Mouse (Mus musculus) midbrain, embryonic 14.5 days (tissue): ENCODE results near the gene Prss22. TPM values are rescaled to one million over a fixed set of nuclear protein-coding genes. Genes with fewer than 3 reads are reported as not detected.

Source experiments
- ATAC-seq: fragments of 200-750 bp; cut with Nextera tagmentation; 2 replicates; pipeline ENCODE4 v1.8.0; 2017; ENCODE audit warnings: moderate number of reproducible peaks, moderate library complexity; ENCODE audit not compliant: low FRiP score, low TSS enrichment
- DNase-seq: peaks from one replicate; pipeline ENCODE4 v3.0.0-alpha.2; 2015
- H3K27ac ChIP-seq: fragments of 300-500 bp; sonication (generic); replicated peaks from 2 replicates; pipeline ENCODE4 v1.5.1; 2014; ENCODE audit warnings: mild to moderate bottlenecking, low read depth, low read length, moderate library complexity
- H3K27me3 ChIP-seq: fragments of 300-500 bp; sonication (generic); 2 replicates; pipeline ENCODE4 v1.6.1; 2014; ENCODE audit warnings: low read length, control low read depth, mixed read lengths; ENCODE audit not compliant: control insufficient read depth, insufficient read depth
- H3K36me3 ChIP-seq: fragments of 300-500 bp; sonication (generic); 2 replicates; pipeline ENCODE4 v1.6.1; 2014; ENCODE audit warnings: low read length, control low read depth; ENCODE audit not compliant: control insufficient read depth, insufficient read depth
- H3K4me1 ChIP-seq: fragments of 300-500 bp; sonication (generic); 2 replicates; pipeline ENCODE4 v1.6.1; 2014; ENCODE audit warnings: mild to moderate bottlenecking, antibody characterized with exemption, low read length, control low read depth; ENCODE audit not compliant: control insufficient read depth, insufficient read depth
- H3K4me2 ChIP-seq: fragments of 300-500 bp; sonication (generic); 2 replicates; pipeline ENCODE4 v1.6.1; 2014; ENCODE audit warnings: mild to moderate bottlenecking, low read length, moderate library complexity
- H3K4me3 ChIP-seq: fragments of 300-500 bp; sonication (generic); replicated peaks from 2 replicates; pipeline ENCODE4 v1.5.1; 2014; ENCODE audit warnings: low read depth, low read length
- H3K9ac ChIP-seq: fragments of 300-500 bp; sonication (generic); replicated peaks from 2 replicates; pipeline ENCODE4 v1.6.1; 2014; ENCODE audit warnings: mild to moderate bottlenecking, low read length, moderate library complexity
- H3K9me3 ChIP-seq: fragments of 300-500 bp; sonication (generic); 2 replicates; pipeline ENCODE4 v1.6.1; 2016; ENCODE audit warnings: low read length, control low read depth, mixed read lengths; ENCODE audit not compliant: control insufficient read depth
- WGBS: fragments of 180-500 bp; shearing (Covaris S2); extraction: QIAGEN DNeasy Blood & Tissue Kit; methylation state at CpG from one replicate; pipeline ENCODE4 v1.1.7; 2014; 5-methylcytosine and 5-hydroxymethylcytosine counted together
- polyA plus RNA-seq: library from polyadenylated mRNA; unstranded; fragments of >200 nt; fragmentation: Nextera tagmentation; extraction: Ambion mirVana; gene quantifications from 2 replicates; pipeline ENCODE4 v1.2.1, GENCODE M21; 2014

Gene Prss22
- polyA plus RNA-seq, 1 experiment from 2014 or later, result not detected

DNA sequence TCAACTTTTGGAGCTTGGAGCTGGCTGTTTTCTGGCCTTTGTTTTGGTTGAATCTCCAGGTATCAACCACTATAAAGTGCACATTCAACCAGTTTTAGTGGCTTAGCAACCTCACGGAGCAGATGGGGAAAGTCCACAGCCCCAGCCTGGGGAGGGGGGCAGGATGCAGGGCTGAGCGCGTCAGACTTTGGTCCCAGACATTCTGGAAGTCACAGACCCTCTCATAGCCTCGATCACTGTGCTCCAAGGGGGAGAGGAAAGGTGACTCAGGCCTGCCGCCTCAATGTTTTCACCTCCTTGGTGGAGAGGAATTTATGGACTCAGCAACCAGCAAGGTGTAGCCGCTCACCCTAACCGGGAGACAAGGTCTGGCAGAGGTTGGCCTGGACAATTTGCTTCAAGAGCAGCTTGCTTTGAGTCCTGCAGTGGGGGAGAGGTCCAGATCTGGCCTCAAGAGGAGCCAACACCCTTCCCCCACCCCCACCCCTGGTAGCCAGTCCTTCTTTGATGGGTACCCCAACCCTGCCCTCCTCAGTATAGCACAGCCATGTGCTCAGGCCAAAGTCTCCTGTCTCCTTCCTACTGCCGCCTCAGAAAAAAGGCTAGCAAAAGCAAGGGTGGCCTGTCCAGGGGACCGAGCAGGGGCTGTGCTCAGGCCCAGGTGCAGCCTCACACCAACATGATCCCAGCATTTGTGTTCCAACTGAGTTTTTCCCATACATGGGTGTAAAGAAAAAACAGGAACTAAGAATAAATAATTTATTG, 4.9 kb downstream of the Prss22 start:
- H3K4me2 ChIP-seq, result peak overlapping the region; percentile 62
- H3K4me1 ChIP-seq, result peaks cover 8% of the 10 kb centered on the region; the same call in 1 of the 2 replicates
- H3K27ac ChIP-seq, result 0 out of 2 replicates have a peak overlapping the region, but pooled peaks have one; percentile 8
- ATAC-seq (peak; percentile 72), DNase-seq (peak; percentile 4)
- H3K4me3 ChIP-seq, result peak overlapping the region; percentile 26; the same call in 1 of the 2 replicates
- no peaks in the 10 kb centered on the region for H3K27me3 ChIP-seq
- 76% methylated on average over 9 of the region's 9 CpGs for WGBS
- peak overlapping the region; percentile 23; the same call in 1 of the 2 replicates for H3K9ac ChIP-seq
- H3K36me3 ChIP-seq, result no peaks in the 10 kb centered on the region
- H3K9me3 ChIP-seq, result no peaks in the 10 kb centered on the region

DNA sequence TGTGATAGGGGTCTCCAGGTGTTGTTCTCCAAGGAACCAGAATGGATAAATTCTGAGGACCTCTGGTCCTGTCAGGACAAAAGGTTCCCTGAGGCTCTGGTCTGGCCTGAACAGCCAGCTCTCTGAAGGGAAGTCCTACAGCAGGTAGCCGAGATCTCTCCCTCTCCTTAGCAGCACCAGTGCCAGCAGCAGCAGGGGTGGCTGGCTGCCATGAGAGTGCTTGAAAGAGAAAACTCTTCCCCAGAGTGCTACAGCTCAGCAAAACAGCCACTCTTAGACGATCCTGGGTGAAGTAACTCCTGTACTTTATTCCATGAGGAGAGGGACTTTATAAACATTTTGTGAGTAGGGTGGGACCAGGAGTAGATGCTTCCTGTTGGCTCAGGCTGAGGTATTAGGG, 8.1 kb downstream of the Prss22 start:
- ATAC-seq, result no peak
- no peaks in the 10 kb centered on the region for H3K27me3 ChIP-seq
- no peaks in the 10 kb centered on the region for H3K9me3 ChIP-seq
- WGBS, result 35% methylated on average over 2 of the region's 2 CpGs
- H3K4me1 ChIP-seq, result peaks cover 8% of the 10 kb centered on the region; the same call in 1 of the 2 replicates
- H3K4me3 ChIP-seq, result no peak overlapping the region
- no peaks in the 10 kb centered on the region for H3K36me3 ChIP-seq
- no peak overlapping the region for H3K4me2 ChIP-seq
- no peak overlapping the region for H3K9ac ChIP-seq
- no peak for DNase-seq
- no peak overlapping the region for H3K27ac ChIP-seq

DNA sequence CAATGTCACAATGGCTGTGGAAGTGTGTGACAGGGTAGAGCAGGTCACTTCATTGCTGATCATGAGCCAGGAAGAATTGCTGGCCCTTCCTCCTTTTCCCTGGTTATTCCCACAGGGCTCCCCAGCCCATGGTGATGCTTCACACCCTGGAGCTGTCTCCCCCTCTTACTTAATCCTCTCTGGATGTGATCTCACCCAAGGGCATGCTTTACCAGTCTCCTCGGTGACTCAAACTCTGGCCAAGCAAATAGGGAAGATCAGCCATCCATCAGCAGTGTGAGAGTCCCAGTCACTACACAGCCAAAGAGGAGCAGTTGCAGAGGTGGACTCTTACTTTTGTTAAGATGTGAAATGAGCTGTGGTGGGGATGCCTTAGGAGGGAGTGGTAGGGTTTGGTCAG, 12.9 kb downstream of the Prss22 start:
- Histone ChIP-seq H3K4me2 (no peak overlapping the region), H3K27me3 (no peaks in the 10 kb centered on the region), H3K4me3 (no peak overlapping the region), H3K9me3 (no peaks in the 10 kb centered on the region), H3K27ac (no peak overlapping the region), H3K4me1 (no peaks in the 10 kb centered on the region), H3K9ac (no peak overlapping the region), H3K36me3 (no peaks in the 10 kb centered on the region)
- no peak for ATAC-seq
- 78% methylated on average over 1 of the region's 1 CpGs for WGBS
- DNase-seq, result no peak

DNA sequence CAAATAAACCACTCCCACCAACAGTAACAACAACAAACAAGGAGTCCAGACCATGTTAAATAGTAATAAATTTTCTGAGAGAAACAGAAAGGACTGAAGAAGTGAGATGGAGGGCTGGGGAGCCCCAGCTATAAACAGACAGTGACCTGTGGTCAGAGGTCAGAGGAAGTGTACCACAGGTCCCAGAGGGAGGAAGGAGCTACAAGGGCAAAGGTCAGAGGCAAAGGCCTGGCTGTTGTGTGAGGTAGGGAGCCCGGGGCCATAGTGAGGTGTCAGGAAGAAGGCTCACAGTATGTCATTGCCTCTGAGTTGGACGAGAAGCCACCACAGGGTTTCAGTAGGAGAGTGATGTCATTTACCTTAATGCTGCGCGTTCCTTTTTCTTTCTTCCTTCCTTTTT, 15.0 kb downstream of the Prss22 start:
- Histone ChIP-seq H3K27me3 (no peaks in the 10 kb centered on the region), H3K9ac (no peak overlapping the region), H3K4me2 (no peak overlapping the region), H3K4me1 (no peaks in the 10 kb centered on the region), H3K4me3 (no peak overlapping the region), H3K36me3 (no peaks in the 10 kb centered on the region), H3K9me3 (no peaks in the 10 kb centered on the region), H3K27ac (no peak overlapping the region)
- WGBS, result 74% methylated on average over 4 of the region's 4 CpGs
- no peak for ATAC-seq
- no peak for DNase-seq

DNA sequence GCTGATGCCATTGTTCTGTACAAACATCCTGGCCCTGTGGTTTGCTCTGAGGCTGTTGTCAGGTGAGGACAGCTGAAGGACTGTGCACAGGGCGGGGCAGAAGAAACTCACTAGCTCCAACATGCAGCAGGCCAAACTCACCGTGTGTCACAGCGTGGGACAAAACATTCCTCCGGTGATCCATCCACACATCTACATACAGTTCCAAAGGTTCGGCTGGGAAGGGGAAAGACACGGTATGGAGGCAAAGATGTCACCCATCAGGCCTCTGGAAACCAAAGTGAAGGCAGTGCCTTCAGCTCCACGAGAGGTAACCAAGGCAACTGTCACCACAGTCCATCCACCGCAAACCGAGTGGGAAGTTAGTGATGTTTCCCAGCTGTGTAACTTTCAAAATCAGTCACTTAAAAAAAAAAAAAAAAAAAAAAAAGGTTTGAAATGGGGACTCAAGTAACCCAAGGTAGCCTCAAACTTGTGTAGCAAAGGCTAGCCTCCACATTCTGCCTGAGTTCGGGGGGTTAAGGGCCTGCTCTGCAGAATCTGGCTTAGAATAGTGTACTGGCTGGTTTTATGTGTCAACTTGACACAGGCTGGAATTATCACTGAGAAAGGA, 17.5 kb downstream of the Prss22 start, which contains the start of gene Prss30:
Gene Prss30 (minus strand): TSS at position 270 of the 613 bp plus-strand sequence.
- Histone ChIP-seq H3K4me1 (no peaks in the 10 kb centered on the region), H3K4me3 (no peak within 1 kb of the TSS), H3K9me3 (no peaks in the 10 kb centered on the region), H3K4me2 (no peak within 1 kb of the TSS), H3K36me3 (no peaks in the 10 kb centered on the region), H3K27me3 (no peaks in the 10 kb centered on the region), H3K27ac (no peak within 1 kb of the TSS), H3K9ac (no peak within 1 kb of the TSS)
- DNase-seq (no peak), ATAC-seq (no peak)
- WGBS, result 84% methylated on average over 10 of the region's 10 CpGs

DNA sequence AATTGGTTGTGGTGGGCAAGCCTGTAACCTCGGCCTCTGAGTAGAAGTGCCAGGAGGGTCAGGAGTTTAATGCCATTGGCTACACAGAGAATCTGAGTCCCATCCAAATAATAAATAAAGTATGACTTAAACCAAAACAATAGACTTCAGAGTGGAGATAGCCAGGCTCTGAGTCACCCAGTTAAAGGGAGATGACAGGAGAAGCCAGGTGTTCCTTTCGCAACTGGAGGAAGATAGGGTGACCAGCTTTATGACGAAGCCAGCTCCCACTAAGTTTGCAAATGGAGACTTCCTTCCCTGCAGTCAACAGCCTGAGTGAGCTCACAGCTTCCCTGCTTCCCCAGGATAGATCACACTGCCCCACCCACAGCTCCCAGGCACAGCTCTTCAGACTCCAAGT, 18.4 kb downstream of the Prss22 start:
- Histone ChIP-seq H3K36me3 (no peaks in the 10 kb centered on the region), H3K4me3 (no peak overlapping the region), H3K9me3 (no peaks in the 10 kb centered on the region), H3K4me2 (no peak overlapping the region), H3K9ac (no peak overlapping the region), H3K27me3 (no peaks in the 10 kb centered on the region), H3K4me1 (no peaks in the 10 kb centered on the region), H3K27ac (no peak overlapping the region)
- DNase-seq (no peak), ATAC-seq (no peak)
- 80% methylated on average over 3 of the region's 3 CpGs for WGBS

DNA sequence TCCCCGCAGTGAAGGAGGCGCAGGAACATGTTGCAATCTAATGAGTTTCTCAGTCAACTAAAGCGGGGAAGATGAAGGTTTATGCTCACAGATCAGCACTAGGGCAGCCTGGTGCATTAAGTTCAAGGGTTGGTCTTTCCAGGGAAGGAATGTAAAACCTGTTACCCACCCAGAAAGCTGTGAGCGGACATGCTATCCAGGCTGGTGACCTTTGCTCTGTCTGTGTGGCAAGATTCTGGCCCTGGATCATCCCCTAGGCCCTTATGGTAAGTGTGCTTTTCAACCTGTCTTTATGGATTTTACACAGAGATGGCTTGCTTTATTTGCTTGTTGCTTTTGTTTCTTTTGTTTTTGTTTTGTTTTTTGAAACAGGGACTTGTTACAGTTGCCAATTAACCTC, 21.2 kb downstream of the Prss22 start:
- Histone ChIP-seq H3K27ac (no peak overlapping the region), H3K36me3 (no peaks in the 10 kb centered on the region), H3K4me3 (no peak overlapping the region), H3K9me3 (no peaks in the 10 kb centered on the region), H3K9ac (no peak overlapping the region), H3K4me2 (no peak overlapping the region), H3K4me1 (no peaks in the 10 kb centered on the region), H3K27me3 (no peaks in the 10 kb centered on the region)
- ATAC-seq (no peak), DNase-seq (no peak)
- 74% methylated on average over 4 of the region's 4 CpGs for WGBS

DNA sequence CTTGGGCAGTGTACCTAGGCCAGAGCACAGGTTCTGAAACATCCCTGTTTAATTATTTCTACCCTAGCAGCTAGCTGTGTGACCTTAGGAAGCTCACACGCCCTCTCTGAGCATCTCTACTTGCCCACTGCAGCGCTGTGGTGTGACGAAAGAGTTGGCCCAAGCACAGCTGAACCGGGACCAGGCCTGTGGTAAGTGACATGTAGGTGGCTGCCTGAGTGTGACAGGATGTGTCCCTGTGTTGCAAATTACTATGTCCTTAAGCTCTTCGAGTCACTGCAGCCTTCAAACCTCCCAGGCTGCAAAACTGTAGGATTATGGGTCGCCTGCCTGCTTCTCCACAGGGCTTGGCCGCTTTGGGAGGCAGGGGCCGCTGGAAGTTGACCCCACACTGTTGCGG, 26.6 kb downstream of the Prss22 start:
- Histone ChIP-seq H3K27me3 (no peaks in the 10 kb centered on the region), H3K4me1 (no peaks in the 10 kb centered on the region), H3K27ac (no peak overlapping the region), H3K9me3 (no peaks in the 10 kb centered on the region), H3K4me2 (no peak overlapping the region), H3K36me3 (no peaks in the 10 kb centered on the region), H3K4me3 (no peak overlapping the region), H3K9ac (no peak overlapping the region)
- DNase-seq (no peak), ATAC-seq (no peak)
- WGBS, result 83% methylated on average over 9 of the region's 9 CpGs

DNA sequence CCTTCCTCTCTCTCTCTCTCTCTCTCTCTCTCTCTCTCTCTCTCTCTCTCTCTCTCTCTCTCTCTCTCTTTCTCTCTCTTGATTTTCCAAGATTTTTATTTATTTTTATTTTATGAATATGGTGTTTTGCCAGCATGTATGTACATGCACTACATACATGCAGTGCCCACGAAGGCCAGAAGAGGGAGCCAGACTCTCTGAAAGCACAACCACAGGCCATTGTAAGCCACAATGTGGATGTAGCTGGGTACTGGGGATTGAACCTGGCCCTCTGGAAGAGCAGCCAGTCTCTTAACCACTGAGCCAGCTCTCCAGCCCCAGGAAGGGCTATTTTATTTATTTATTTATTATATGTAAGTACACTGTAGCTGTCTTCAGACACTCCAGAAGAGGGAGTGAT, 28.7 kb downstream of the Prss22 start:
- no peak overlapping the region for H3K4me2 ChIP-seq
- H3K9me3 ChIP-seq, result no peaks in the 10 kb centered on the region
- H3K27ac ChIP-seq, result no peak overlapping the region
- H3K4me3 ChIP-seq, result no peak overlapping the region
- no peak overlapping the region for H3K9ac ChIP-seq
- H3K27me3 ChIP-seq, result no peaks in the 10 kb centered on the region
- ATAC-seq, result no peak
- WGBS, result 3% methylated on average over 1 of the region's 1 CpGs
- H3K4me1 ChIP-seq, result no peaks in the 10 kb centered on the region
- H3K36me3 ChIP-seq, result no peaks in the 10 kb centered on the region
- peak; percentile 82 for DNase-seq
